Mouse (Mus musculus): Measurements from ENCODE around the gene Adamts12.

DNA sequence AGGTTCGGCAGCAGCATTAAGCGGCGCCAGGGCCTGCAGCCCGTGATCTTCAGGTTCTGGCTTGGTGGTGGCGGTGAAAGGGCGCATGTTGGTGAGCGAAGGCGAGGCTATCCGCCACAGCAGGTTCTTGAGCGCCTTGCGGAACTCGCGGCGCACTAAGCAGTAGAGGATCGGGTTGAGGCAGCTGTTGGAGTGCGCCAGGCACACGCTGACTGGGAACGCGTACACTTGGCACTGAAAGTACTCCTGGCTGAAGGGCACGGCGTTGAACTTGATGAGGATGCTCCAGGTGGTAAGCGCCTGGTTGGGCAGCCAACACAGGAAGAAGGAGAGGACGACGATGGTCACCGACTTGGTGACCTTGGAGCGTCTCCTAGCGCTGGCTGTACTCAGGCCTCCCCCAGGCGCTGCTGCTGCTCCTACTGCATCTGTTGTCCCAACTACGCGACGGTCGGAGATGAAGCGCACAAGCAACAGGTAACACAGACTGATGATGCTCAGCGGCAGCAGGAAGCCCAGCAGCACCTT lies 28.6 kb upstream of the Adamts12 start:
- TF ChIP-seq CTCF (IDR thresholded peaks at IDR 0.05; ENCODE audit: borderline replicate concordance, control insufficient read depth, extremely low read depth, insufficient read depth, low read length, poor library complexity) (no peak), POLR2A (IDR thresholded peaks at IDR 0.05; ENCODE audit: control insufficient read depth, extremely low read depth, insufficient read depth, low read length, poor library complexity) (no peak)

Data from thymus, adult 2 months (tissue).